Mouse (Mus musculus): ENCODE results near the gene Rps19. TPM values are rescaled to one million over a fixed set of nuclear protein-coding genes. Genes with fewer than 3 reads are reported as not detected.
"Not testable (repeated sequence)": the region's sequence is repeated elsewhere in the genome, so short reads cannot be mapped to it uniquely, and the experiment has no call there.

Gene Rps19
- polyA plus RNA-seq (2012; rRNA removed), result 1,077 and 1,084 TPM in 2 replicates

- DNase-seq (ENCODE audit: low spot score), result peak; percentile 98
Measured at GRCm38 (mm10) chr7:24883896-24884692, at the start of gene Rps19. Gene Rps19, plus strand, starts transcription at chr7:24884371.

GRCm38 (mm10) chr7:24838732-24839409 lies 45.3 kb upstream of the Rps19 start:
- not testable (repeated sequence) for DNase-seq (ENCODE audit: low spot score)

GRCm38 (mm10) chr7:24839410-24839808 lies 44.8 kb upstream of the Rps19 start:
- DNase-seq (ENCODE audit: low spot score), result no peak

- DNase-seq (ENCODE audit: low spot score), result no peak
Measured at GRCm38 (mm10) chr7:24840331-24840730, 43.8 kb upstream of the Rps19 start.

- no peak for DNase-seq (ENCODE audit: low spot score)
Measured at GRCm38 (mm10) chr7:24841009-24841408, 43.2 kb upstream of the Rps19 start.

- DNase-seq (ENCODE audit: low spot score), result no peak
Measured at GRCm38 (mm10) chr7:24844144-24844543, 40.0 kb upstream of the Rps19 start.

- no peak for DNase-seq (ENCODE audit: low spot score)
Measured at GRCm38 (mm10) chr7:24845181-24845580, 39.0 kb upstream of the Rps19 start.

- DNase-seq (ENCODE audit: low spot score), result no peak
Measured at GRCm38 (mm10) chr7:24845713-24846112, 38.5 kb upstream of the Rps19 start.

- not testable (repeated sequence) for DNase-seq (ENCODE audit: low spot score)
Measured at GRCm38 (mm10) chr7:24846576-24846975, 37.6 kb upstream of the Rps19 start.

GRCm38 (mm10) chr7:24850162-24850561 lies 34.0 kb upstream of the Rps19 start:
- no peak for DNase-seq (ENCODE audit: low spot score)

- DNase-seq (ENCODE audit: low spot score), result no peak
Measured at GRCm38 (mm10) chr7:24850899-24851303, 33.3 kb upstream of the Rps19 start.

- no peak for DNase-seq (ENCODE audit: low spot score)
Measured at GRCm38 (mm10) chr7:24851596-24852325, 32.4 kb upstream of the Rps19 start.

GRCm38 (mm10) chr7:24852557-24853232 lies 31.5 kb upstream of the Rps19 start:
- DNase-seq (ENCODE audit: low spot score), result no peak

GRCm38 (mm10) chr7:24853233-24853563 lies 31.0 kb upstream of the Rps19 start:
- no peak for DNase-seq (ENCODE audit: low spot score)

- DNase-seq (ENCODE audit: low spot score), result no peak
Measured at GRCm38 (mm10) chr7:24853695-24854094, 30.5 kb upstream of the Rps19 start.

GRCm38 (mm10) chr7:24856460-24857120 lies 27.6 kb upstream of the Rps19 start:
- DNase-seq (ENCODE audit: low spot score), result no peak

GRCm38 (mm10) chr7:24859234-24859633 lies 24.9 kb upstream of the Rps19 start:
- no peak for DNase-seq (ENCODE audit: low spot score)

GRCm38 (mm10) chr7:24861913-24862312 lies 22.3 kb upstream of the Rps19 start, which contains the start of gene Gm9844:
Gene Gm9844, plus strand, starts transcription at chr7:24862213.
- DNase-seq (ENCODE audit: low spot score), result no peak

GRCm38 (mm10) chr7:24862853-24863252 lies 21.3 kb upstream of the Rps19 start:
- DNase-seq (ENCODE audit: low spot score), result no peak

GRCm38 (mm10) chr7:24864156-24864555 lies 20.0 kb upstream of the Rps19 start:
- DNase-seq (ENCODE audit: low spot score), result no peak

GRCm38 (mm10) chr7:24869080-24869479 lies 15.1 kb upstream of the Rps19 start:
- no peak for DNase-seq (ENCODE audit: low spot score)

Measured in urinary bladder, adult 2 months (tissue).